Mouse (Mus musculus) megakaryocyte, embryonic 14.5 days (primary cell): Measurements from ENCODE around the gene Rab4a. TPM values are rescaled to one million over a fixed set of nuclear protein-coding genes. Genes with fewer than 3 reads are reported as not detected.
A peak's percentile ranks its signal among the peaks of the same experiment; 100 is the strongest.

Experiments used
- H3K27me3 ChIP-seq: replicated peaks from 2 replicates; pipeline ENCODE3; 2012; ENCODE audit warnings: inconsistent platforms
- H3K36me3 ChIP-seq: replicated peaks from 2 replicates; pipeline ENCODE3; 2012; ENCODE audit warnings: low read length, inconsistent platforms, mixed read lengths
- H3K4me1 ChIP-seq: 2 replicates; pipeline ENCODE4 v1.6.1; 2012; ENCODE audit warnings: inconsistent platforms
- H3K4me3 ChIP-seq: replicated peaks from 2 replicates; pipeline ENCODE3; 2012; ENCODE audit warnings: moderate library complexity, mild to moderate bottlenecking, inconsistent platforms
- H3K9me3 ChIP-seq: 2 replicates; pipeline ENCODE4 v1.6.1; 2012; ENCODE audit warnings: inconsistent platforms
- FLI1 ChIP-seq: IDR thresholded peaks from 2 replicates; pipeline ENCODE4 v1.6.1; 2012; ENCODE audit warnings: low read length, inconsistent platforms, mixed read lengths
- GATA1 ChIP-seq: IDR thresholded peaks from 3 replicates; pipeline ENCODE4 v1.6.1; 2012; ENCODE audit warnings: mixed read lengths, low read length, inconsistent platforms, borderline replicate concordance
- polyA plus RNA-seq: library from polyadenylated mRNA; stranded (reverse); fragments of >175 nt; gene quantifications from 2 replicates; pipeline ENCODE4 v1.2.3, GENCODE M21; 2012; ENCODE audit warnings: low replicate concordance; ENCODE audit not compliant: insufficient read depth

The Rab4a gene
- polyA plus RNA-seq, 1 experiment = 6.3 TPM

- H3K4me3 ChIP-seq = no peak overlapping the region
- H3K36me3 ChIP-seq = peaks cover 22% of the 10 kb centered on the region
- no peaks in the 10 kb centered on the region for H3K9me3 ChIP-seq
- H3K27me3 ChIP-seq = no peaks in the 10 kb centered on the region
- no peak for TF ChIP-seq FLI1
- H3K4me1 ChIP-seq = peaks cover 17% of the 10 kb centered on the region
Measured at GRCm38 (mm10) chr8:123812227-123812626, 6.4 kb downstream of the Rab4a start.

DNA sequence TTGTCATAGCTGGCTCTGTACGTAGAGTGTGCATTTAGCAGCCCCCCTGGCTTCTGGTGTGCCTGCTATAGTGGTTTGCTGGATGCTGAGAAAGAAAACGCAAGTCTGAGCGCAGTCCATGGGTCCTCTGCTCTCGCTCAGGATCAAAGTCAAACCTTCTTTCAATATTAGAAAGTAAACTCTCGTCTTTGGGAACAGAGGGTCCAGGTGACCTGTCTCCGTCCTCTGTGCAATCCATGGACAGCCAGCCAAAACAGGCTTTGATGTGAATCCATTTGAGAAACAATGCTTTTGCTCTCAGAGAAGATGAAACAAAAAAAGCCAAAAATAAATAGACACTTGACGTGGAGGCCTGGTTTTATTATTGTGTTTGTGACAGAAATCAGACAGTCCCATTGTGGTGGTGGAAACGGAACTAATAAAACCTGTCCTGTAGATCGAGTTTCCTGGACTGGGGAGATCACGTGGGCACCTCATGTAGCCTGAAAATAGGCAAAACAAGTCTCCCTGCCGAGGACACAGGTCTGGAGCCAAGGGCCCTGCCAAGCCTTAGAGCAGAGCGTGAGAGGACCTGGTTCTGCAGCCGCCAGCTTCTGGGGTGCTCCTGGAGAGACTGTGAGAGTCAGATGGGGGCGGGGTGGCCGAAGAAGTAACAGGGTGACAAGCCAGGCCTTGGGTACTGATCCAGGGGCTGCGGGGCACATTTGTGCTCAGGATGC, 7.5 kb downstream of the Rab4a start:
- H3K36me3 ChIP-seq = peaks cover 26% of the 10 kb centered on the region
- TF ChIP-seq FLI1 (no peak), GATA1 (no peak)
- no peaks in the 10 kb centered on the region for H3K27me3 ChIP-seq
- no peak overlapping the region for H3K4me3 ChIP-seq
- peaks cover 4% of the 10 kb centered on the region for H3K9me3 ChIP-seq
- H3K4me1 ChIP-seq = peaks cover 9% of the 10 kb centered on the region; the same call in 1 of the 2 replicates

- H3K4me3 ChIP-seq = no peak overlapping the region
- no peaks in the 10 kb centered on the region for H3K27me3 ChIP-seq
- TF ChIP-seq FLI1 = no peak
- TF ChIP-seq GATA1 = no peak
- H3K36me3 ChIP-seq = peaks cover 26% of the 10 kb centered on the region
- peaks cover 4% of the 10 kb centered on the region for H3K9me3 ChIP-seq
- peaks cover 7% of the 10 kb centered on the region; the same call in 1 of the 2 replicates for H3K4me1 ChIP-seq
Measured at GRCm38 (mm10) chr8:123813892-123814266, 8.1 kb downstream of the Rab4a start.

DNA sequence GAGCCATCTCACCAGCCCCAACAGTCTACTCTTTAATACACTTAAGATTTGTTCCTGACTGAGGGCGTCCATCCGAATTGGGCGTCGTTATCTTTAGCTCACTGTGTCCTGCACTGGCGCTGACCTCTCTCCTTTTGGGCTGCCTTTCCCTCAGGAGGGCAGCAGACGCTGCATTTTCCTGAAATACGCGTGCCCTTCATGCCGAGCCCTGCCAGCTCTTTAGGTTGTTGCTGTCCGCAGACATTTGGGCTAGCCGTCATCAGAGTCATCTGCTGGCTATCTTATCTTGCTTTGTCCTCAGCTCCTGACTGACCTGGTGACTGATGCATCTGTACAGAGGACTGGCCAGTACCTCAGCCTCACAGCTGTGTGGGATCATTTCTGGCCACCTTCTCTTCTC, 9.5 kb downstream of the Rab4a start:
- H3K36me3 ChIP-seq = peaks cover 22% of the 10 kb centered on the region
- peaks cover 7% of the 10 kb centered on the region; the same call in 1 of the 2 replicates for H3K4me1 ChIP-seq
- peaks cover 4% of the 10 kb centered on the region for H3K9me3 ChIP-seq
- no peak overlapping the region for H3K4me3 ChIP-seq
- TF ChIP-seq GATA1 (no peak), FLI1 (no peak)
- H3K27me3 ChIP-seq = no peaks in the 10 kb centered on the region

- H3K4me3 ChIP-seq = peak overlapping the region; percentile 28
- peaks cover 23% of the 10 kb centered on the region for H3K36me3 ChIP-seq
- no peaks in the 10 kb centered on the region for H3K27me3 ChIP-seq
- no peak for TF ChIP-seq FLI1
- TF ChIP-seq GATA1 = no peak
- peaks cover 4% of the 10 kb centered on the region for H3K9me3 ChIP-seq
- H3K4me1 ChIP-seq = 0 out of 2 replicates have a peak, but pooled peaks cover 7% of the 10 kb centered on the region
Measured at GRCm38 (mm10) chr8:123816939-123817338, 11.2 kb downstream of the Rab4a start.

GRCm38 (mm10) chr8:123817747-123818146, 12.0 kb downstream of the Rab4a start:
- peak overlapping the region; percentile 38 for H3K4me3 ChIP-seq
- H3K9me3 ChIP-seq = peaks cover 4% of the 10 kb centered on the region
- TF ChIP-seq FLI1 (no peak), GATA1 (no peak)
- 0 out of 2 replicates have a peak, but pooled peaks cover 7% of the 10 kb centered on the region for H3K4me1 ChIP-seq
- H3K36me3 ChIP-seq = peaks cover 24% of the 10 kb centered on the region
- no peaks in the 10 kb centered on the region for H3K27me3 ChIP-seq

DNA sequence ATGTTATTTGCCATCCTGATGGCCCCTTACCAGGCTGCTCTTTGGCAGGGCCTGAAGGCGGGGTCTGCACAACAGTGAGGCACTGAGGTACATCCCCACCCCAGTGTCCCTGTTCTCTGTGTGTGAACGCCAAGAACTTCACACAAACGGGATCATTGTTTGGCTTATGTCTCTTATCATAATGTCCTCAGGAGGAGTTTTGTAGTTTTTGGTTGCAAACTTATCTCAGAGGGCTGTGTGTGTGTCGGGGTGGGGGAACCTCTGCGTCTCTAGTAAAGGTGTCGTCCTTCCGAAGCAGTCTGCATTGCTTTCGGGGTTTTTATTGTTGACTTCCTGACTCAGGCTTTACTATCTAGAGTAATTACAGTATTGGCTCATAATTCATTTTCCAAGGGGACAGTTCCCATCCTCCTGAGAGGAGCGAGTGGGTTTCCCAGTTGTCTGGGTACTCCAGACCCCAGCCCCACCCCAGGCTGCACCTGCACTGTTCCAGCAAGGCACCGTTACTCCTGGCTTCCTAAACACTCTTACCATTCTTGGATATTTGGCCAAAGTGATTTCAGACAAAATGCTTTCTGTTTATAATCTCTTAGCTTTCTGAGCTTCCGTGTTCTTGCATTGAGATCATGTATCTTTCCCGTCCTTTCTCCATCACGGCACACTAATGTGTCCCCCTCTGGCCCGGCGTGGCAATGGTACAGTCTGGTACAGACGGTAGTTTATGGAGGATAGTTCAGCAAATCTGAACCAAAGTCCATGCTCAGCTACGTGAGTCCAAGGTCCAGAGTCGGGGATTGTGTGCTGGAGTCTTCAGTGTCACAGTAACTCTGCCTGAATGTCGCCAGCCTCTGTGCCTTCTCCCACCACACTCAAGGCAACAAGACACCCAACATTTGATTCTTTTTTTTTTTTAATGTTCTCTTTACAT, 14.2 kb downstream of the Rab4a start:
- TF ChIP-seq GATA1 (no peak), FLI1 (no peak)
- Histone ChIP-seq H3K4me3 (no peak overlapping the region), H3K36me3 (peaks cover 37% of the 10 kb centered on the region), H3K27me3 (no peaks in the 10 kb centered on the region), H3K4me1 (0 out of 2 replicates have a peak, but pooled peaks cover 3% of the 10 kb centered on the region), H3K9me3 (peaks cover 9% of the 10 kb centered on the region)

- no peak for TF ChIP-seq GATA1
- no peak for TF ChIP-seq FLI1
- H3K9me3 ChIP-seq = peaks cover 9% of the 10 kb centered on the region
- H3K4me1 ChIP-seq = 0 out of 2 replicates have a peak, but pooled peaks cover 3% of the 10 kb centered on the region
- no peak overlapping the region for H3K4me3 ChIP-seq
- peaks cover 40% of the 10 kb centered on the region for H3K36me3 ChIP-seq
- no peaks in the 10 kb centered on the region for H3K27me3 ChIP-seq
Measured at GRCm38 (mm10) chr8:123820780-123821179, 15.0 kb downstream of the Rab4a start.

GRCm38 (mm10) chr8:123823111-123823510, 17.3 kb downstream of the Rab4a start:
- Histone ChIP-seq H3K36me3 (peaks cover 49% of the 10 kb centered on the region), H3K4me1 (no peaks in the 10 kb centered on the region), H3K27me3 (no peaks in the 10 kb centered on the region), H3K9me3 (peaks cover 5% of the 10 kb centered on the region), H3K4me3 (no peak overlapping the region)
- TF ChIP-seq FLI1 (no peak), GATA1 (no peak)

- peaks cover 5% of the 10 kb centered on the region for H3K9me3 ChIP-seq
- H3K36me3 ChIP-seq = peaks cover 54% of the 10 kb centered on the region
- TF ChIP-seq FLI1 = no peak
- TF ChIP-seq GATA1 = no peak
- no peaks in the 10 kb centered on the region for H3K4me1 ChIP-seq
- H3K27me3 ChIP-seq = no peaks in the 10 kb centered on the region
- no peak overlapping the region for H3K4me3 ChIP-seq
Measured at GRCm38 (mm10) chr8:123823532-123824123, 17.8 kb downstream of the Rab4a start.
